Mouse (Mus musculus) hematopoietic stem cell, adult 5-6 weeks (primary cell): ENCODE measurements around the gene Rpp25l. TPM values are rescaled to one million over a fixed set of nuclear protein-coding genes. Genes with fewer than 3 reads are reported as not detected.
A peak's percentile ranks its signal among the peaks of the same experiment; 100 is the strongest.

ENCODE experiments used
- ATAC-seq, 2 experiments: fragments of 125-278 bp in 1 of 2; replicated peaks in 1 of 2; 2 replicates each; pipeline ENCODE4 v1.8.0; 2016 to 2017; ENCODE audit warnings: inconsistent platforms in 2 of 2, mild to moderate bottlenecking in 2 of 2, moderate number of reproducible peaks in 2 of 2, low read depth in 1 of 2, moderate TSS enrichment in 1 of 2; ENCODE audit not compliant: low FRiP score in 2 of 2, poor library complexity in 2 of 2, severe bottlenecking in 2 of 2, insufficient read depth in 1 of 2, low TSS enrichment in 1 of 2
- total RNA-seq: library from RNA; stranded (forward); fragments of 172-1452, 232-1000 nt; gene quantifications from 2 replicates; pipeline ENCODE4 v1.2.3, GENCODE M21; 2017

Rpp25l gene
- total RNA-seq, 1 experiment from 2014 or later, result 20.6 TPM

GRCm38 (mm10) chr4:41740380-41741157 is 27.2 kb upstream of the Rpp25l start:
- peak; percentile 73 for ATAC-seq

- ATAC-seq, result no peak
Observed at GRCm38 (mm10) chr4:41739260-41739659, 25.9 kb upstream of the Rpp25l start.

GRCm38 (mm10) chr4:41738256-41738603 is 24.9 kb upstream of the Rpp25l start:
- ATAC-seq, result no peak

GRCm38 (mm10) chr4:41737602-41738255 is 24.4 kb upstream of the Rpp25l start:
- peak; percentile 58 for ATAC-seq

- peak; percentile 39 to 65 for ATAC-seq
Observed at GRCm38 (mm10) chr4:41731052-41731765, 17.9 kb upstream of the Rpp25l start, which contains the start of gene Arid3c. TSS of gene Arid3c (minus strand) at chr4:41731142.

GRCm38 (mm10) chr4:41726826-41727621 is 13.7 kb upstream of the Rpp25l start:
- no peak for ATAC-seq

- ATAC-seq, result peak; percentile 96 to 97
Observed at GRCm38 (mm10) chr4:41722918-41723351, 9.6 kb upstream of the Rpp25l start, which contains the start of gene Dctn3. TSS of gene Dctn3 (minus strand) at chr4:41723170.

- no peak for ATAC-seq
Observed at GRCm38 (mm10) chr4:41716834-41717233, 3.5 kb upstream of the Rpp25l start.

- peak; percentile 23 to 34; a peak in 2 of 4 replicates for ATAC-seq
Observed at GRCm38 (mm10) chr4:41715596-41715995, 2.3 kb upstream of the Rpp25l start.

- ATAC-seq, result no peak
Observed at GRCm38 (mm10) chr4:41715082-41715481, 1.7 kb upstream of the Rpp25l start.

GRCm38 (mm10) chr4:41714276-41714675 is 942 bp upstream of the Rpp25l start:
- ATAC-seq, result peak; percentile 39 to 59; a peak in 1 of 4 replicates

GRCm38 (mm10) chr4:41712421-41713196 is 725 bp downstream of the Rpp25l start:
- 0 out of 4 replicates have a peak, but pooled peaks of 1 of the 2 experiments have one; percentile 1 for ATAC-seq

- no peak for ATAC-seq
Observed at GRCm38 (mm10) chr4:41711705-41712375, 1.5 kb downstream of the Rpp25l start.

- ATAC-seq, result no peak
Observed at GRCm38 (mm10) chr4:41710229-41710628, 3.1 kb downstream of the Rpp25l start.

GRCm38 (mm10) chr4:41708192-41708745 is 5.1 kb downstream of the Rpp25l start:
- peak in 1 of 2 experiments; percentile 36; a peak in 1 of 4 replicates for ATAC-seq
